Mouse (Mus musculus) embryonic facial prominence, embryonic 12.5 days (tissue): Measurements from ENCODE around the gene Caprin1. TPM values are rescaled to one million over a fixed set of nuclear protein-coding genes. Genes with fewer than 3 reads are reported as not detected.

Source experiments
- ATAC-seq: fragments of 200-750 bp; cut with Nextera tagmentation; 2 replicates; pipeline ENCODE4 v1.8.0; 2017; ENCODE audit not compliant: insufficient number of reproducible peaks, insufficient read depth, low FRiP score, low TSS enrichment
- H3K27ac ChIP-seq: fragments of 300-500 bp; sonication (generic); 2 replicates; pipeline ENCODE4 v1.5.1; 2016; ENCODE audit warnings: mild to moderate bottlenecking
- H3K27me3 ChIP-seq: fragments of 300-500 bp; sonication (generic); 2 replicates; pipeline ENCODE4 v1.6.1; 2016; ENCODE audit warnings: mild to moderate bottlenecking, moderate library complexity
- H3K36me3 ChIP-seq: fragments of 300-500 bp; sonication (generic); 2 replicates; pipeline ENCODE4 v1.6.1; 2016; ENCODE audit warnings: mild to moderate bottlenecking
- H3K4me1 ChIP-seq: fragments of 300-500 bp; sonication (generic); 2 replicates; pipeline ENCODE4 v1.6.1; 2016
- H3K4me2 ChIP-seq: fragments of 300-500 bp; sonication (generic); replicated peaks from 2 replicates; pipeline ENCODE4 v1.6.1; 2016; ENCODE audit warnings: mild to moderate bottlenecking, moderate library complexity
- H3K4me3 ChIP-seq: fragments of 300-500 bp; sonication (generic); 2 replicates; pipeline ENCODE4 v1.5.1; 2016; ENCODE audit warnings: mild to moderate bottlenecking
- H3K9ac ChIP-seq: fragments of 300-500 bp; sonication (generic); 2 replicates; pipeline ENCODE4 v1.6.1; 2016; ENCODE audit warnings: mild to moderate bottlenecking, moderate library complexity
- H3K9me3 ChIP-seq: fragments of 300-500 bp; sonication (generic); 2 replicates; pipeline ENCODE4 v1.6.1; 2016; ENCODE audit warnings: mild to moderate bottlenecking, moderate library complexity
- WGBS: fragments of 180-500 bp; shearing (Covaris S2); methylation state at CpG from one replicate; pipeline ENCODE4 v1.1.7; 2016; 5-methylcytosine and 5-hydroxymethylcytosine counted together
- polyA plus RNA-seq: library from polyadenylated mRNA; unstranded; fragments of >200 nt; fragmentation: Nextera tagmentation; extraction: Ambion mirVana; gene quantifications from 2 replicates; pipeline ENCODE4 v1.2.1, GENCODE M21; 2016

Gene Caprin1
- polyA plus RNA-seq, 1 experiment from 2014 or later = 465 TPM

DNA sequence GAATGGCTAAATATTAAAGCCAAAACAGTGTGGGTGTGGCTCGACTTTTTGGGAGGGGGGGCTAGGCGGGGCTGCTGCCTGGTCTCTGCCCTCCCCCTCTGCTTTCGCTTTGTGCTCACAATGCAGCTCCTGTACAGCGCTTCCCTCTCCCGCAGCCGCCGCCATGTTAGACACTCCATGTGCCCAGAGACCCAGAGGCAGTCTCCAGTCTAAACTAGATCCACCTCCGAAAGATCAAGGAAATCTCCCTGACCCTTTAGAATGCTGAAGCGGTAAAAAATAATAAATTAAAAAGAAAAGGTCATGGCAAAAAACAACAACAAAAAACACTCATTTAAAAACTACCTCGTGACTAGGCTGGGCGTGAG is 1.6 kb downstream of the Caprin1 start:
- peak overlapping the region; percentile 98 for H3K9ac ChIP-seq
- H3K27me3 ChIP-seq = no peaks in the 10 kb centered on the region
- H3K4me2 ChIP-seq = peak overlapping the region; percentile 56
- peaks cover 18% of the 10 kb centered on the region for H3K4me1 ChIP-seq
- H3K4me3 ChIP-seq = peak overlapping the region; percentile 86
- WGBS = 0% methylated on average over 11 of the region's 11 CpGs
- H3K27ac ChIP-seq = peak overlapping the region; percentile 100
- peak; percentile 73 for ATAC-seq
- no peaks in the 10 kb centered on the region for H3K9me3 ChIP-seq
- peaks cover 24% of the 10 kb centered on the region for H3K36me3 ChIP-seq

DNA sequence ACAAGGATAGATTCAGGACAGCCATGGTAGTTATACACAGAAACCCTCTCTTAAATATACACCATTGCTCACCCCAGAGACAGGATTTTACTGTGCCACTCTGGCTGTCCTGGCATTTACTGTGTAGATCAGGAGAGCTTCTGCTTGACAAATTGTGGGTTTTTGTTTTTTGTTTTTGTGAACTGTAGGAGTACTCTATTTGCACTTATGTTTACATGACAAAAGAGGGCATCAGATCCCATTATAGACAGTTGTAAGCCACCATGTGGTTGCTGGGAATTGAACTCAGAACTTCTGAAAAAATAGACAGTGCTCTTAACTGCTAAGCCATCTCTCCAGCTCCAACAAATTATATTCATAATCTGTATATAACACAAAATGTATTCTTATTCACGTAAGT is 5.4 kb downstream of the Caprin1 start:
- Histone ChIP-seq H3K9ac (no peak overlapping the region), H3K4me3 (no peak overlapping the region), H3K4me1 (peaks cover 15% of the 10 kb centered on the region), H3K36me3 (peaks cover 41% of the 10 kb centered on the region), H3K27me3 (no peaks in the 10 kb centered on the region), H3K4me2 (no peak overlapping the region), H3K9me3 (no peaks in the 10 kb centered on the region), H3K27ac (no peak overlapping the region)
- WGBS = 91% methylated on average over 1 of the region's 1 CpGs
- ATAC-seq = no peak

DNA sequence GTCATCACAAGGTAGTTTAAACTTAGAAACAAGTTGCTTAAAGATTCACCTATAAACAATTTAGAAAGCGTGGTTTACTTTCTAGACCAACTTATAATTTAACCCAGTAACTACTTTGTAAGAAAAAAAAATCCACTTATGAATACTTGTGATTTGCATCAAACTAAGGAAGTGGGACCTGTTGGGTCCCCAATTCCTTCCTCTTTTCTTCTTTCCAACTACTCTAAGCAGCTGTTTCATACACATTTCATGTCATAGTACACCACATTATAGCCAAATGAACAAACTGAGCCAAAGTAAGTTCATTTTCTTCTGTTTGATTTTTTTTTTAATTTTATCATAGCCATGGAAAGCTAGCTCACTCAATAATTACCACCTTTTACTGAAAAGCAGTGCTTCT is 11.7 kb downstream of the Caprin1 start:
- Histone ChIP-seq H3K4me1 (0 out of 2 replicates have a peak, but pooled peaks cover 5% of the 10 kb centered on the region), H3K36me3 (peaks cover 34% of the 10 kb centered on the region)
- no peak for ATAC-seq

DNA sequence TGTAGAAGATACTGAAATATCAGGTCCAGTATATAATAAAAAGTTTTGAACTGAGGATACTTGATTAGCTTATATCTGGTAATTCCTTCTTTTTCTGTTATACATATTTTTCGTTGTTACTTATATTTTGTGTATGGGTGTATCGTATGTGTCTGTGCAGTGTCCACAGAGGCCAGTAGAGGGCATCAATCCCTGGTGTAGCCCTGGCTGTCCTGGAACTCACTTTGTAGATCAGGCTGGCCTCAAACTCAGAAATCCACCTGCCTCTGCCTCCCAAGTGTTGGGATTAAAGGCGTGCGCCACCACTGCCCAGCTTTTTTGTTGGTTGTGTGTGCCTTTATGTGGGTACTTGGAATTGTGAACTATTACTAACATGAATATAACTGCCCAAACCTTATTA is 12.8 kb downstream of the Caprin1 start:
- 90% methylated on average over 4 of the region's 4 CpGs for WGBS

More for the DNA sequence above, 11.7 kb downstream of the Caprin1 start:
- 98% methylated on average over 1 of the region's 1 CpGs for WGBS
- no peak overlapping the region for H3K27ac ChIP-seq
- no peaks in the 10 kb centered on the region for H3K9me3 ChIP-seq
- no peaks in the 10 kb centered on the region for H3K27me3 ChIP-seq
- H3K9ac ChIP-seq = no peak overlapping the region
- no peak overlapping the region for H3K4me3 ChIP-seq
- no peak overlapping the region for H3K4me2 ChIP-seq

GRCm38 (mm10) chr2:103762492-103762891 is 35.0 kb downstream of the Caprin1 start:
- Histone ChIP-seq H3K9ac (no peak overlapping the region), H3K4me1 (peaks cover 7% of the 10 kb centered on the region; the same call in 1 of the 2 replicates), H3K9me3 (no peaks in the 10 kb centered on the region), H3K36me3 (peaks cover 18% of the 10 kb centered on the region), H3K4me3 (no peak overlapping the region), H3K27ac (no peak overlapping the region), H3K4me2 (no peak overlapping the region), H3K27me3 (no peaks in the 10 kb centered on the region)
- no peak for ATAC-seq
- WGBS = 53% methylated on average over 1 of the region's 1 CpGs

More for the DNA sequence above, 12.8 kb downstream of the Caprin1 start:
- H3K4me1 ChIP-seq = 0 out of 2 replicates have a peak, but pooled peaks cover 2% of the 10 kb centered on the region
- no peak overlapping the region for H3K4me3 ChIP-seq
- H3K4me2 ChIP-seq = no peak overlapping the region
- no peak for ATAC-seq
- no peaks in the 10 kb centered on the region for H3K27me3 ChIP-seq
- H3K9ac ChIP-seq = no peak overlapping the region
- H3K9me3 ChIP-seq = no peaks in the 10 kb centered on the region
- no peak overlapping the region for H3K27ac ChIP-seq
- peaks cover 37% of the 10 kb centered on the region for H3K36me3 ChIP-seq

DNA sequence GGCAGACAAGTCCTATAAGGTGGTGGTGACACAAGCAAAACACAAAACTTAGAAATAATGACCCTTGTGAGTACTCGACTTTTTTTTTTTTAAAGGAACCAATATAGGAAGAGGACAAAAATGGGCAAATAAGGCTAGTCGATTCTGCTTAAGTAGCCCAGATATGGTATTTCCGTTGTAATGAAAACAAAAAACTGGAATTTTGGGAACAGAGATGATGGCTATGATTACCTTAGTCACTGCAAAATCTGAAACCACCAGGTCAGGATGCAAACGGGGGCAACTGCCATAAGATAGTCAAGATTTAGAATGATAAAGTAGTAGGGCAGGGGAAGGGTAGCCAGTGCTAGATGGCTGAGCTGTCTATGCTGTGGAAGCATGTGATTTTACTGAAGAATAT is 35.5 kb downstream of the Caprin1 start:
- peak overlapping the region; percentile 67; the same call in 1 of the 2 replicates for H3K4me3 ChIP-seq
- peak overlapping the region; percentile 86 for H3K4me2 ChIP-seq
- peaks cover 20% of the 10 kb centered on the region for H3K36me3 ChIP-seq
- peaks cover 7% of the 10 kb centered on the region; the same call in 1 of the 2 replicates for H3K4me1 ChIP-seq
- H3K27me3 ChIP-seq = no peaks in the 10 kb centered on the region
- no peak overlapping the region for H3K9ac ChIP-seq
- no peak for ATAC-seq
- WGBS = 39% methylated on average over 4 of the region's 4 CpGs
- H3K9me3 ChIP-seq = no peaks in the 10 kb centered on the region
- no peak overlapping the region for H3K27ac ChIP-seq

GRCm38 (mm10) chr2:103760906-103761716 is 36.3 kb downstream of the Caprin1 start, which contains the start of gene Nat10:
Nat10 (minus strand) TSS chr2:103761270.
- under 1% methylated on average over 47 of the region's 47 CpGs for WGBS
- H3K27ac ChIP-seq = peak within 1 kb of the TSS; percentile 75

GRCm38 (mm10) chr2:103760421-103760820 is 37.0 kb downstream of the Caprin1 start:
- H3K36me3 ChIP-seq = peaks cover 14% of the 10 kb centered on the region
- H3K27ac ChIP-seq = 0 out of 2 replicates have a peak overlapping the region, but pooled peaks have one; percentile 42
- peaks cover 7% of the 10 kb centered on the region; the same call in 1 of the 2 replicates for H3K4me1 ChIP-seq
- peak overlapping the region; percentile 63 for H3K9ac ChIP-seq
- H3K9me3 ChIP-seq = no peaks in the 10 kb centered on the region
- peak overlapping the region; percentile 86 for H3K4me2 ChIP-seq
- no peak for ATAC-seq
- 1% methylated on average over 12 of the region's 12 CpGs for WGBS
- no peaks in the 10 kb centered on the region for H3K27me3 ChIP-seq
- H3K4me3 ChIP-seq = peak overlapping the region; percentile 67

More at GRCm38 (mm10) chr2:103760906-103761716, 36.3 kb downstream of the Caprin1 start, which contains the start of gene Nat10:
- Histone ChIP-seq H3K4me1 (peaks cover 7% of the 10 kb centered on the region; the same call in 1 of the 2 replicates), H3K4me2 (peak within 1 kb of the TSS; percentile 86), H3K27me3 (no peaks in the 10 kb centered on the region), H3K9me3 (no peaks in the 10 kb centered on the region), H3K36me3 (peaks cover 15% of the 10 kb centered on the region), H3K9ac (peak within 1 kb of the TSS; percentile 63), H3K4me3 (peak within 1 kb of the TSS; percentile 67)
- peak; percentile 96 for ATAC-seq

DNA sequence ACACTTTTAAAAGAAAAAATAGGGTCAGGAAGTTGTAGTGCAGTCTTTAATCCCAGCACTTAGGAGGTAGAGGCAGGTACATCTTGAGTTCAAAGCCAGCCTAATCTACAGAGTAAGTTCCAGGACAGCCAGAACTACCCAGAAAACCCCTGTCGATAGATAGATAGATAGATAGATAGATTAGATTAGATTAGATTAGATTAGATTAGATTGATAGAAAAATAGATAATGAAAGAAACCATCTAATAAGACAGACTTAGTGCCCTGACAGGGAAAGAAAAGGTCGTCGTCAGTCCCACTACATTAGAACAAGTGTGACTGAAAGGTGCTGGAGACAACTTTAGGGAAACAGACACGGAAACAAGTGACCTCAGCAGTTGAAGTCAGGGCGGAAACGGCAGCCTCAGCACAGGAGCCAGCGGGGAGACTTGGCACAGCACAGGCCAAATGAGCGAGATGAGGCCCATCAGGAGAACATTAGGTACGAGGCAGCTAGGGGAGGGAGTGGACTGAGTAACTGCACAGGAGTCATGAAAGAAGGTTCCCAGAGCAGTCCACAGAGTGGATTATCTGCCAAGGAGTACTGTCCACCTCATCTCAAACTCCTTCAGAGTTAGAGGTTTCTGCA is 41.9 kb downstream of the Caprin1 start:
- Histone ChIP-seq H3K4me3 (no peak overlapping the region), H3K36me3 (peaks cover 47% of the 10 kb centered on the region), H3K9ac (no peak overlapping the region), H3K27me3 (no peaks in the 10 kb centered on the region), H3K9me3 (no peaks in the 10 kb centered on the region), H3K4me2 (no peak overlapping the region), H3K4me1 (peaks cover 4% of the 10 kb centered on the region; the same call in 1 of the 2 replicates), H3K27ac (no peak overlapping the region)
- WGBS = 90% methylated on average over 9 of the region's 9 CpGs
- no peak for ATAC-seq

DNA sequence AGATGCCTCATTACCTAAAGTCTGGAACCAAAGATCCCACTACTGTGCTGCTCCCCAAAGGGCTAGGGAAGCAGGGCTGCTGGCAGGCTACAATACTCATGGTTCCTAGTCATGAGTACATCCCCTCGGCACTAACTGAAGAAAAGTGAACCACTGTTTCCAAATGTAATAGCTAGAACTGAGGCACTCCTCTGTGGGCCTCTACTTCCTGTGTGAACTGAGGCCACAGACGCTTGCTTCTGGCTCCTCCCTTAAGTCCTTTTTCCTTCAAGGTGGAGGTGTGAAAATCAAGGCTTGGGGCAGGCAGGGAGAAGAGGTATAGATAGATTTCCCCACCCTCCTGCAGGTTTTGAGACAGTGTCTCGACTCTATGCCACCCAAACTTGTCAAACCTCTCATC is 42.8 kb downstream of the Caprin1 start:
- Histone ChIP-seq H3K27ac (no peak overlapping the region), H3K9me3 (no peaks in the 10 kb centered on the region), H3K9ac (no peak overlapping the region), H3K27me3 (no peaks in the 10 kb centered on the region), H3K4me2 (no peak overlapping the region), H3K4me3 (no peak overlapping the region), H3K36me3 (peaks cover 55% of the 10 kb centered on the region), H3K4me1 (no peaks in the 10 kb centered on the region)
- 86% methylated on average over 3 of the region's 3 CpGs for WGBS
- no peak for ATAC-seq

- Histone ChIP-seq H3K4me3 (no peak overlapping the region), H3K27me3 (no peaks in the 10 kb centered on the region), H3K9me3 (no peaks in the 10 kb centered on the region), H3K9ac (no peak overlapping the region), H3K4me2 (no peak overlapping the region), H3K36me3 (peaks cover 71% of the 10 kb centered on the region), H3K27ac (no peak overlapping the region), H3K4me1 (no peaks in the 10 kb centered on the region)
- 93% methylated on average over 6 of the region's 6 CpGs for WGBS
- ATAC-seq = no peak
These were observed 45.7 kb downstream of the Caprin1 start for GRCm38 (mm10) chr2:103751771-103752170.
